Mouse (Mus musculus): Measurements from ENCODE around the gene Galnt7.

Galnt7 gene

DNA sequence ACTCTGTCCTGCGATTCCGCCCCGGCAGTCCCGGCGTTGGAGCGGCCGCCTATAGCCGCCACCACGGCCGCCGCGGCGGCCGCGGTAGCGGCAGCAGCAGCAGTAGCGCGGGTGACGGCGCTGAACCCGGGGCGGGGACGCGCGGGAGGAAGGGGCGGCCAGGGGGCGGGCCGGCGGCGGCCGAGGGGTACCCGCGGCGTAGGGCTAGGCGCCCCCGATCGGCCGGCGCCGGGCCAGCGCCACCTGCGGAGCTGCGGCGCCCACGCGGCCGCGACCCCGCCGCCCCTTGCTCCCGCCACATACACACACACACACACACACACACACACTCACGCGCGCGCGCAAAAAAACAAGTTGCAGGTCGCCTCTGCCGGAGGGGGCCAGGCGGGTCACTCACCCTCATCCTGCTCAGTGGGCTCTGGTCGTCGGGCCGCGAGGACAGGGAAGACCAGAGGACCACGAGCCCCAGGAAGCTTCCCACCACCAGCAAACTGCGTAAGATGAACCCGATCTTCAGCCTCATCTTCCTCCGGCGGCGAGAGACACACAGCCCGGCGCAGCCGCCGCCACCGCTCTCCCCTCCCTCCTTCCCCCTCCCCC is at the start of gene Galnt7:
TSS of gene Galnt7 (minus strand) at position 577 of the 600 bp plus-strand sequence.
- peak; percentile 86 for DNase-seq

DNA sequence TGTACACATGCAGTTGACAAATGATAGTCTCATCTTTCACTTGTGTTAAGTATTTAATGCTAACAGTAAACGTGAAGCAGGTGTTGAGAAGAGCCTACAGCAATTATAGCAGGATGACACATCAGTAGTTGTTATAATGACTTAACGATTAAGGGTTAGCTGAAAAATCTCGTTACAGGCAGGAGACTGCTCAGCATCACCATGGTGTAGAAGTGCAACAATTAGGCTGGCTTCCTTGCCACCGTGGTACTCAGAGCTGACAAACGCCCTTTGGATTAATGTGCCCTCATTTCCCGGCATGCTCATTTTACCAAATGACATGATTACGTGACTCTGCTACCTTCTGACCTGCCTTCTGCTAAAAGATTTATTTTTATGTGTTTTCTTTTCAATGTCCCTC is 35.8 kb upstream of the Galnt7 start:
- DNase-seq, result no peak

DNA sequence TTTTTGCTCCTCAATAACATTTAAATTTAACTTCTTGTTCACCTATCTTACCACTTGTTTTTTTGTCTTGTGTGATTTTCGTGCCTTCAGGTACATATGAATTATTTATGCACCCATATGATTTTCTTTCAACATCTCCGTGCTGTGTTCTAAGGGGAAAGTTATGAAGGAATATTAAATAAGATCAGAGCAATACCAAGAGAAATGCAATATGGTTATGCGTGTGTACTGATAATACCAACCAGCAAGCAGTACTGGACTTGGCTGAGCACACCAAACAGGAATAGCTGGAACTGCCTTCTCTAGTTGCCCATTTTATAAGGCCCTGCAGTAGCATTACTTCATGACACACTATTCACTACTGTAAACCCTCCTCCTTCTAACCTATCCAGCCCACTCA is 33.0 kb upstream of the Galnt7 start:
- DNase-seq, result no peak

GRCm38 (mm10) chr8:57680044-57680443 is 27.2 kb upstream of the Galnt7 start:
- DNase-seq, result no peak

- no peak for DNase-seq
These were observed 11.3 kb upstream of the Galnt7 start for GRCm38 (mm10) chr8:57664121-57664520.

- DNase-seq, result no peak
These were observed 7.2 kb upstream of the Galnt7 start for GRCm38 (mm10) chr8:57660019-57660418.

DNA sequence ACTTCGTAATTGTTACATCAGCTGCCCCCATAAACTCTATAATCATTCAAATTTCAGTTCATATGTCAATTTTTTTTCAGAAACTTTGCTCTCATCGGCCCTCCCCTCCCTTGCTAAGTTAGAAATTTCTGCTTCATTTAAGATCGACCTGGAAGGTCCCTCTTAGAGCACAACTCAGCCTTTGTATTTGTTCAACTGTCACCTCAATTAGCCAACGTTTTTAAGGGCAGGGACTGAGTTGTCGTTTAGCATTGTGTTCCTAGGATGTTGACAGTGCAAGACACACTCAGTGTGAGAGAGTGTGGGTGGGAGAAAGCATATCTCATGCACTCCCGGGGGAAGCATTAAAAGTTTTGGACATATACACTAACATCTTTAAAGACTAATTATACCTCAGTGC is 3.6 kb upstream of the Galnt7 start:
- no peak for DNase-seq

DNA sequence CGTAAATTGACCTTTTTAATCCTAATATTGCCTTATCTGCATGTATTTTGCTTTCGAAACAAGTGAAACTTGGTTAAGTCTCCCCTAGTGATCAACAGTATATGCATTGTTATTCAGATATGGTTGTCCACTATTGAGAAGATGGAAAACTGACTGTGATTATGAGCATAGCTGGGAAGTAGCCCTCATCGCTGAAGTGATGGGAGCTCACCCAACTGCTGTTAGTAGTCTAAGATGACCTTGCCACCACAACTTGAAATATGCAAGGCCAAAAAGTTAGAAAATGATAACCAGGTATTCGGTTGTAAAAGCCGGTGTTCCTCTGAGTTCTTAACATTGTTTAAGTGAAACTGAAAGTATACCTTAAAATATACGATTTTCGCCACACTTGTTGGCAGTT is 1.3 kb upstream of the Galnt7 start:
- no peak for DNase-seq

- DNase-seq, result no peak
These were observed 915 bp upstream of the Galnt7 start for GRCm38 (mm10) chr8:57653768-57654125.

DNA sequence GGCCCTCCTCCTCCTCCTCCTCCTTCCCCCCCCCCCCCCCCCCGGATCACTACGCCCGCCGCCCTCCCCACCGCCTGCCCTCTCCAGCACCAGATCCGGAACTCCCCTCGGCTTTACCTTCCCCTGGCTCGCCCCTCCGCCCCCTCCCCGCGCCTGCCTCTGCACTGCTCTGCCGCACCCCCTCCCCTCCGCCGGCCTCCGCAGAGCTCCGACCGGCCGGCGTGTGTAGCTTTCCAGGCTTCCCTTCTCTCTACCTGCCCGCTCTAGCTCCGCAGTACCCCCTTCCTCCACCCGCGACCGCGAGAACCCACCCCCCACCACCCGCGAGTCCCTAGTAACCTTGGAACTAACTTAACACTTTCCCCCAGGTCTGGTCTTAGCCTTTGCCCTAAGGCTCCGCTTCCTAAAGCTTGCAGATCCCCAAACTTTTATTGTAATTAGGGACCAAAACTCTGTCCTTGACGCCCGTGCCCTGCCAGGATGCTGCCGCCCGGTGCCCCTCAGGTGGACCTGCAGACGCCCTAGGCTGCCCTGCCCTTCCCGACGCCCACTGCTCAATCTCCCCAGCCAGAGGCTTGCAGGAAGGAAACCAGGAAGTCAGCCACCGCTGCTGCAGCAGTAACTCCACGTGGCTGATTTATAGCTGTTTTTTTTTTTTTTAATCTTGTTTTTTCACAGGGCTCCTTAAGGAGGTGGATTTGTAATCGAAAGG is 380 bp upstream of the Galnt7 start:
- DNase-seq, result peak; percentile 80

- DNase-seq, result peak; percentile 72
These were observed 960 bp downstream of the Galnt7 start for GRCm38 (mm10) chr8:57651689-57652455.

- DNase-seq, result no peak
These were observed 1.5 kb downstream of the Galnt7 start for GRCm38 (mm10) chr8:57651357-57651688.

- DNase-seq, result no peak
These were observed 2.6 kb downstream of the Galnt7 start for GRCm38 (mm10) chr8:57650216-57650615.

GRCm38 (mm10) chr8:57647566-57647965 is 5.3 kb downstream of the Galnt7 start:
- DNase-seq, result no peak

DNA sequence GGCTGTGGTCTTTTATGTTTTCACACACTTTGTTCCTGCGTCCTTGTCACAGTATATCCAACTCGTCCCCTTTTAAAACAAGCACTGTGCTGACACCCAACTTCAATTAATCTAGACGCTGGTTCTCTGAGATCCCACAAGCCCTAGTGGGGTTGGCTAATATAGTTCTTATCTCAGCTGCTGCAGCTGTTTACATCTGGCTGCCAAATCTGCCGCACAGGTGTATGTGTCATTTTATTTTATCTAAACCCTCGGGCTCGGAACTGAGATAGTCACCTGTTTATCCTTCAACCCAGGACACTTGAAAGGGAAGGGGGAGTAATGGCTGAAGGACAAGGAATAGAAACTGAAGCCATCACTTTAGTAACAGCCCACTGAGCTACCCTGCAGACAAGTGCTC is 8.6 kb downstream of the Galnt7 start:
- DNase-seq, result no peak

DNA sequence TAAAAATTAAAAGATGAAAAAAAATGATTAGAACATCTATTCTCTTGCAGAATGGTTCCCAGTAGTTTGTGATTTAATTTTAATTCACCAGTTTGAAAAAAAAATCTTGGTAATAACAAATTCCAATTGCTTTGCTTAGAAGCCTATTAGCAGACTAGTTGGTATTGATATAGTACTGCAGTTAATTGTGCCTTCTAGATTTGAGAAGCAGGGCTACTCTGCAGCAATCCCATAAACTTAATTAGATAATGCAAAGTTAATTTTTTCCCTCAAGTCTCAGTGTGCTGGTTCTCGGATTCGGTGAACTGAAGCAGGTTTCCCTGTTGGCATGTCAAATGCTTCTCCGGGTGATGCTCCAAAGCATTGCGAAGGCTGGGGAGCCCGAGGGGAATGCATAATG is 10.1 kb downstream of the Galnt7 start:
- no peak for DNase-seq

GRCm38 (mm10) chr8:57638925-57639324 is 13.9 kb downstream of the Galnt7 start:
- DNase-seq, result no peak

GRCm38 (mm10) chr8:57637599-57638280 is 15.1 kb downstream of the Galnt7 start:
- DNase-seq, result peak; percentile 60

- DNase-seq, result no peak
These were observed 16.1 kb downstream of the Galnt7 start for GRCm38 (mm10) chr8:57636698-57637097.

GRCm38 (mm10) chr8:57636281-57636680 is 16.6 kb downstream of the Galnt7 start:
- no peak for DNase-seq

DNA sequence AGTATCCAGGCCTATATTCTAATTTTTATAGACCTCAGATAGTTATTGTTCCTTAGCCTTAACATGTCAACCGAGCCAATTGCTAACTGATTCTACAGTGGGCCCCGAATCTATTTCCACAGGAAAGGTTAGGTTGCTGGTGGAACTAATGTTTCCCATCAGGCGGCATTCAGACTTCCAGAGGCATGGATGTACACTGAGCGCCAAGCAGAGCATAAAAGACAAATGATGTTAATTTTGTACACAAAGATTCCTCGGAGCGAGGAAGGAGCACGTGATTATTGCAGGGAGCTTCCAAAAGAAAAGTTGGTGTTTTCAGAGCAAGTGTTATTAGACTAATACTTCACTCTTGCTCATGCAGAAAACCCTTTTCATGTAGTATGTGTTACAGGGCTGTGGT is 21.1 kb downstream of the Galnt7 start:
- no peak for DNase-seq

DNA sequence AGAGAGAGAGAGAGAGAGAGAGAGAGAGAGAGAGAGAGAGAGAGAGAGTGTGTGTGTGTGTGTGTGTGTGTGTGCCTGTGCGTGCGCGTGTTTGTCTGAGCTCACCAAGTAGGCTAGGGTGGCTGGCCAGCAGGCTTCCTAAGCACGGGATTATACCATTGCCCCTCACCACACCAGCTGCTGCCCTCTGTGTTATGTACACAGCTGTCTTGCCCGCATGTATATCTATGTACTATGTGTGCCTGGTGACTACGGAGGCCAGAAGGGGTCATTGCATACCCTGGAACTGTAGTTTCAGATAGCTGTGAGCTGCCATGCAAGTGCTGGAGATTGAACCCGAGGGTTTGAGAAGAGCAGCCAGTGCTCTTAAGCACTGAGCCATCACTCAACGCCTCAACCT is 22.7 kb downstream of the Galnt7 start:
- no peak for DNase-seq

DNA sequence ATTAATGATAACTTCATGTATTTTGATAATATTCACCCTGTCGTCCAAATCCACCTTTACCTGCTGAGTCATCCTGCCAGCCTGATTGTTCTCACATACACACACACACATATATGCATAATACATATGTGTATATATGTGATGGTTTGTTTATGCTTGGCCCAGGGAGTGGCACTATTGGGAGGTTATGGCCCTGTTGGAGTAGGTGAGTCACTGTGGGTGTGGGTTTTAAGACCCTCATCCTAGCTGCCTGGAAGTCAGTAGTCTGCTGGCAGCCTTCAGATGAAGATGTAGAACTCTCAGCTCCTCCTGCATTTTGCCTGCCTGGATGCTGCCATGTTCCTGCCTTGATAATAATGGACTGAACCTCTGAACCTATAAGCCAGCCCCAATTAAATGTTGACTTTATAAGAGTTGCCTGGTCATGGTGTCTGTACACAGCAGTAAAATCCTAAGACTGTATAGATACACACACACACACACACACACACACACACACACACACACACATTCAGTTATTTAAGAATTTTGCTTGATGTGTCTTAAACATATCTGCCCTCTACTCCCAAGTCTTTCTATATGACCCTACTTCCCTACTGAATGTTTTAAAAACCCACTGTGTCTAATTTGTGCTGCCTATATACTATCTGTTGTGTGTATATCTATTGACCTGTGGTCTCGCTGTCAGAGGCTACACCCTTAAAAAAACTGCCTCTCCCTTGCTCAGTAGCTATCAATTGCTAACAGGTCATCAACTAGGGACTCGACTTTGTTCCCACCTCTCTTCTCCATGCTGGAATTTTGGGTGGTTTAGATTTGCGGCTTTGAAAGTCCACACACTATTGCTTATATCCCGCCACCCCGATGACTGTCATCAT is 23.8 kb downstream of the Galnt7 start:
- no peak for DNase-seq

All from thymus, postnatal 14 days (tissue).